ENCODE assay signal across 29 mouse cellular contexts in the genomic region with DNA sequence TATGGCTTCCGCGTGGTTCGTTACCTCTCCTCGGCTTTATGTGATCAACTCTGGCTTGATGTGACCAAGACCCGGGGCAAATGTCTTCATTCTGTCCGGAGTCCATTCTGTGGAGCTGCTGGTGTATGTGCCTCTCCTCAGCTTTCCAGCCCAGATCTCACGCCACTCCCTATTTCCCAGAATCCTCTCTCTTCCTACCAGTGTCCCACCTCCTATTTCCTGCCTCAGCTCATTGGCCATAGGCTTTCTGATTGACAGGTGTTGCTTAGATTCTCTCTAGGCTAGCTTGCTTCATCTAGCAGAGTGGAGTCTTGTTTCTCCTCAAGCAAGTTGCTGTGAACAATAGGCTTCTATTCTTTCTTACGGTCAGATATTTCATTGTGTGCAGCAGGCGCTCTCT. TPM values are rescaled to one million over a fixed set of nuclear protein-coding genes. Genes with fewer than 3 reads are reported as not detected.
A peak's percentile ranks its signal among the peaks of the same experiment; 100 is the strongest.
DNase-seq lines count a peak whose midpoint lies in the region; ATAC-seq and TF ChIP-seq lines count a peak whose summit lies in the region.
"Had no signal": no experiment of that assay in that cellular context is flagged by ENCODE, and none has a peak within 500 bp of the region (broad histone marks: within the 10 kb centered on the region; RNA-seq: fewer than 3 reads in every experiment).

No protein-coding gene starts in this region.

- H3K9ac ChIP-seq in forebrain, postnatal 0 days, result no peak overlapping the region
- H3K9ac ChIP-seq in forebrain, embryonic 14.5 days (ENCODE audit: low read length), result no peak overlapping the region
- H3K9ac ChIP-seq in lung, embryonic 16.5 days (ENCODE audit: low read length), result no peak overlapping the region
- H3K9ac ChIP-seq: heart, embryonic 13.5 days; limb, embryonic 15.5 days; liver, embryonic 14.5 days; neural tube, embryonic 12.5 days had no signal

- no peak overlapping the region for H3K4me3 ChIP-seq in forebrain, postnatal 0 days (ENCODE audit: low read depth, low read length)
- no peak overlapping the region for H3K4me3 ChIP-seq in forebrain, embryonic 14.5 days (ENCODE audit: low read depth, low read length)
- H3K4me3 ChIP-seq in lung, embryonic 16.5 days (ENCODE audit: low read length), result no peak overlapping the region
- H3K4me3 ChIP-seq: embryonic facial prominence, embryonic 10.5 days; heart, embryonic 13.5 days; hindbrain, embryonic 10.5 days; limb, embryonic 15.5 days; neural tube, embryonic 12.5 days had no signal

- WGBS in forebrain, postnatal 0 days, result 83% methylated on average over 9 of the region's 9 CpGs
- WGBS in forebrain, embryonic 14.5 days, result 80% methylated on average over 9 of the region's 9 CpGs
- WGBS in lung, embryonic 16.5 days, result 82% methylated on average over 9 of the region's 9 CpGs

- H3K27ac ChIP-seq in forebrain, postnatal 0 days (ENCODE audit: low read depth, low read length), result no peak overlapping the region
- no peak overlapping the region for H3K27ac ChIP-seq in forebrain, embryonic 14.5 days (ENCODE audit: low read depth, low read length)
- no peak overlapping the region for H3K27ac ChIP-seq in lung, embryonic 16.5 days (ENCODE audit: low read length)
- H3K27ac ChIP-seq: embryonic facial prominence, embryonic 10.5 days; heart, embryonic 13.5 days; hindbrain, embryonic 10.5 days; limb, embryonic 15.5 days; liver, embryonic 14.5 days; neural tube, embryonic 12.5 days had no signal

- H3K27me3 ChIP-seq in forebrain, postnatal 0 days (ENCODE audit: insufficient read depth, low read length), result no peaks in the 10 kb centered on the region
- no peaks in the 10 kb centered on the region for H3K27me3 ChIP-seq in forebrain, embryonic 14.5 days (replicated peaks; ENCODE audit: control insufficient read depth, insufficient read depth, low read length)
- H3K27me3 ChIP-seq in lung, embryonic 16.5 days (ENCODE audit: control insufficient read depth, insufficient read depth, low read depth, low read length), result no peaks in the 10 kb centered on the region
- H3K27me3 ChIP-seq: heart, embryonic 13.5 days; limb, embryonic 15.5 days; neural tube, embryonic 12.5 days; Patski had no signal

- no peak for DNase-seq in forebrain, postnatal 0 days
- no peak for DNase-seq in forebrain, embryonic 14.5 days (ENCODE audit: low spot score)
- no peak for DNase-seq in lung, postnatal 25 days (ENCODE audit: low spot score)
- peak; percentile 41 for DNase-seq in adipocyte (ENCODE audit: low spot score)
- DNase-seq in retina, postnatal 1 day, result peak; percentile 57
- DNase-seq in gastrocnemius, adult 18-20 months (ENCODE audit: low spot score), result no peak
- no peak for DNase-seq in layer of hippocampus, adult 18-20 months (ENCODE audit: low spot score in 2 of 2)
- DNase-seq: cerebellum, adult 11-12 months; cerebellum, postnatal 10 days; gastrocnemius, postnatal 25 days; heart, adult 18-20 months; kidney, postnatal 25 days; midbrain, embryonic 14.5 days; right cerebral cortex, postnatal 4 days; thymus, adult 18-20 months; thymus, postnatal 4 days had no signal

- H3K36me3 ChIP-seq in forebrain, postnatal 0 days (ENCODE audit: insufficient read depth), result peaks cover 45% of the 10 kb centered on the region
- peaks cover 51% of the 10 kb centered on the region for H3K36me3 ChIP-seq in forebrain, embryonic 14.5 days (ENCODE audit: control insufficient read depth, insufficient read depth, low read length)
- no peaks in the 10 kb centered on the region for H3K36me3 ChIP-seq in lung, embryonic 16.5 days (ENCODE audit: control insufficient read depth, insufficient read depth, low read length)
- H3K36me3 ChIP-seq: G1E; limb, embryonic 15.5 days had no signal

- no peaks in the 10 kb centered on the region for H3K9me3 ChIP-seq in forebrain, postnatal 0 days (ENCODE audit: low read length)
- H3K9me3 ChIP-seq in forebrain, embryonic 14.5 days (replicated peaks; ENCODE audit: control insufficient read depth, low read length), result no peaks in the 10 kb centered on the region
- H3K9me3 ChIP-seq in lung, embryonic 16.5 days (ENCODE audit: control insufficient read depth, low read length), result no peaks in the 10 kb centered on the region
- H3K9me3 ChIP-seq: embryonic facial prominence, embryonic 10.5 days; heart, embryonic 13.5 days; hindbrain, embryonic 10.5 days; limb, embryonic 15.5 days; neural tube, embryonic 12.5 days had no signal

- no peaks in the 10 kb centered on the region for H3K4me1 ChIP-seq in forebrain, postnatal 0 days (ENCODE audit: insufficient read depth)
- H3K4me1 ChIP-seq in forebrain, embryonic 14.5 days (ENCODE audit: control insufficient read depth, insufficient read depth, low read length), result no peaks in the 10 kb centered on the region
- no peaks in the 10 kb centered on the region for H3K4me1 ChIP-seq in lung, embryonic 16.5 days (replicated peaks; ENCODE audit: control insufficient read depth, insufficient read depth, low read length)
- H3K4me1 ChIP-seq: embryonic facial prominence, embryonic 10.5 days; heart, embryonic 13.5 days; hindbrain, embryonic 10.5 days; limb, embryonic 15.5 days; neural tube, embryonic 12.5 days had no signal

- H3K4me2 ChIP-seq in forebrain, postnatal 0 days (ENCODE audit: low read depth), result no peak overlapping the region
- no peak overlapping the region for H3K4me2 ChIP-seq in forebrain, embryonic 14.5 days (ENCODE audit: low read length)
- peak overlapping the region; percentile 7; the same call in 1 of the 2 replicates for H3K4me2 ChIP-seq in lung, embryonic 16.5 days (ENCODE audit: low read depth, low read length)
- H3K4me2 ChIP-seq: heart, embryonic 13.5 days; limb, embryonic 15.5 days; neural tube, embryonic 12.5 days had no signal

- 0 out of 2 replicates have a peak, but pooled peaks have one; percentile 10 for ATAC-seq in forebrain, postnatal 0 days
- no peak for ATAC-seq in forebrain, embryonic 14.5 days
- ATAC-seq in lung, embryonic 16.5 days (ENCODE audit: low read depth), result 0 out of 2 replicates have a peak, but pooled peaks have one; percentile 23
- ATAC-seq: activated CD4-positive, CD25-positive, alpha-beta regulatory T cell, adult 4 months; forebrain, embryonic 16.5 days; intestine, postnatal 0 days; Patski had no signal

- no peak for TF ChIP-seq CTCF in forebrain, postnatal 0 days (IDR thresholded peaks at IDR 0.05; ENCODE audit: low read depth)

RNA-seq across cellular contexts. Expression of a gene that starts 13.9 kb away (rescaled TPM):
- total RNA-seq in forebrain, postnatal 0 days (2014; rRNA removed), result 1,756 and 1,892 TPM in 2 replicates
- polyA plus RNA-seq in forebrain, postnatal 0 days (2015; fragmentation: Nextera tagmentation; extraction: Ambion mirVana), result 1,681 and 1,809 TPM in 2 replicates
- polyA plus RNA-seq in forebrain, embryonic 14.5 days (2014; fragmentation: Nextera tagmentation; extraction: Ambion mirVana), result 1,206 and 1,411 TPM in 2 replicates
- 59.2 and 62.0 TPM in 2 replicates for polyA plus RNA-seq in lung, embryonic 16.5 days (2015; fragmentation: Nextera tagmentation; extraction: Ambion mirVana)
- total RNA-seq in gastrocnemius, adult 18-20 months (2021), result 1 to 10 TPM; 2.4 to 8.8 TPM
- total RNA-seq in layer of hippocampus, adult 18-20 months (2021), result 100 to 1,000 TPM; 839 to 868 TPM
- polyA plus RNA-seq: activated CD4-positive, CD25-positive, alpha-beta regulatory T cell, adult 4 months; G1E had no signal

RNA-seq across cellular contexts. Expression of a gene that starts 55.8 kb away (rescaled TPM):
- total RNA-seq in forebrain, postnatal 0 days (2014; rRNA removed), result 114 and 133 TPM in 2 replicates
- 49.5 and 62.8 TPM in 2 replicates for polyA plus RNA-seq in forebrain, postnatal 0 days (2015; fragmentation: Nextera tagmentation; extraction: Ambion mirVana)
- polyA plus RNA-seq in forebrain, embryonic 14.5 days (2014; fragmentation: Nextera tagmentation; extraction: Ambion mirVana), result 55.6 and 77.6 TPM in 2 replicates
- 97.4 and 109 TPM in 2 replicates for polyA plus RNA-seq in lung, embryonic 16.5 days (2015; fragmentation: Nextera tagmentation; extraction: Ambion mirVana)
- 100 to 1,000 TPM; 111 to 119 TPM for total RNA-seq in gastrocnemius, adult 18-20 months (2021)
- total RNA-seq in layer of hippocampus, adult 18-20 months (2021), result 100 to 1,000 TPM; 122 to 133 TPM
- total RNA-seq: megakaryocyte-erythroid progenitor cell, adult 5-6 weeks had no signal
- polyA plus RNA-seq: G1E had no signal

Comparison
In these comparisons a context has a peak if more than half of its experiments do, and no peak if none do; other contexts are left out.
1. DNase-seq: peak in adipocyte (single experiment) and retina, postnatal 1 day (single experiment); none in forebrain, postnatal 0 days (single experiment), forebrain, embryonic 14.5 days (single experiment), lung, postnatal 25 days (single experiment), gastrocnemius, adult 18-20 months (single experiment) and layer of hippocampus, adult 18-20 months (0 of 2).
2. RNA of a gene that starts 13.9 kb away (total RNA-seq): 1,756 to 1,892 TPM in forebrain, postnatal 0 days and 839 to 868 TPM in layer of hippocampus, adult 18-20 months; 2.4 to 8.8 TPM in gastrocnemius, adult 18-20 months; every median in the first group is over 10 times any median in the second.